Mouse (Mus musculus) layer of hippocampus, postnatal 25 days (tissue): ENCODE data around the gene Kcnj5. TPM values are rescaled to one million over a fixed set of nuclear protein-coding genes. Genes with fewer than 3 reads are reported as not detected.

Source experiments
- DNase-seq, 2 experiments: peaks; one replicate each; pipeline ENCODE4 v3.0.0; 2022; ENCODE audit warnings: mixed read lengths in 2 of 2, low spot score in 1 of 2; ENCODE audit errors: extremely low spot score in 1 of 2
- total RNA-seq, 2 experiments: library from RNA; stranded (reverse); gene quantifications; 2 replicates each; pipeline ENCODE4 v1.2.3; 2021

The Kcnj5 gene
- total RNA-seq, 2 experiments from 2014 or later: 0.17 to 0.31 TPM

DNA sequence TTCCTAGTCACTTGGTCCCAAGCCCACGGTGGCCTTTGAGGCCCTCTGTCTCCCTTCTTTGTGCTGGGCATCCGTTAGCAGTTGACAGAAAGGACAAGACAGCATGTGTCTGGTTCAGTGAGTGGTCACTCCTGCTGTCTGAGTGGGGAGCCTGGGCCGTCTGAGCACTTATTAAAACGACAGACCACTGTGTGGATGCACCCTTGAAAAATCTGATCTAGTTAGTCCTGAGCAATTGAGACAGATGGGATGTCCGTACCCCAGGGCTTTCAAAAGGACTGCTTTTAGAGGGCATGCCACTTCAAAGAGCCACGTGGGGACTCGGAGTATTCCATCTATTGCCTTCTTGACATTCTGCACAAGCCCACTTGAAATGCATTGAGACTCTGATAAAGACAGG is 20.5 kb downstream of the Kcnj5 start:
- DNase-seq: no peak

DNA sequence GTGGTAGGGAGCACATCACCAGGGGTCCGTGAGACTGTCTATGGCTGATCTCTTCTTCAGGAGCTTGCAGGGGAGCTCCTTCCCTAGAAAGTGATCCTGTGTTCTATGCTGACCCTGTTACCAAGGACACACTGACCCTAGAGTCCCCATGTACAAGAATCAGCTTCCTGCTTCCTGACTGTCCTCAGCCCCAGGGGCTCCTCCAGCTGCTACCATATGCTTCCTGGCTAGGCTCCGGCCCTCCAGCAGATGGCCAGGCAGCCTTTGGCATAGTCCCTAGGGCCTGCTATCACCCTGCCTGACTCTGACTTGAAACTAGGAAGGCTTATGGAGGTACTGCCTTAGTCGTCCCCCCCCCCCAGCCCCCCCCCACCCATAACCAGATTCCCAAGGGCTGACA is 24.0 kb downstream of the Kcnj5 start:
- DNase-seq: no peak

DNA sequence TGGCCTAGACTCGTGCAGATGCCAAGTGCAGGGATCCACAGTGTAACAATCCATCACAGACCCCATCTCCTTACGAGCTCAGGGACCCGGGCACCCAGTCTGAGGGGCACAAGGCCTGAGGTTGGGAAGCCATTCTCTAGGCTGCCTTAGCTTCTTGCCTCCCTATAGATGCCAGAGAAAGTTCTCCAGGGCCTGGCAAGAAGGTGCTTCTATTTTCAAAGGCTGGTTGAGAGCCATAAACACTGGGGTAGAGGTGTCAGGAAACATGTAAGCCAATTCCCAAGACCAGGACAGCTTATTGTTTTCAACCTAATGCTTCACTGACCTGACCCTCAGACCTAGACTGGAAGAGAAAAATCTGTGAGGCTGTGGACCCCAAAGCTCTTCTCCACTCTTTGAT is 28.2 kb downstream of the Kcnj5 start:
- DNase-seq: no peak

GRCm38 (mm10) chr9:32314071-32314470 is 30.1 kb downstream of the Kcnj5 start:
- no peak for DNase-seq

GRCm38 (mm10) chr9:32312208-32312607 is 31.9 kb downstream of the Kcnj5 start:
- no peak for DNase-seq

GRCm38 (mm10) chr9:32311786-32312185 is 32.4 kb downstream of the Kcnj5 start:
- DNase-seq: peak in 1 of 2 experiments; percentile 8

GRCm38 (mm10) chr9:32302501-32303150 is 41.5 kb downstream of the Kcnj5 start:
- no peak for DNase-seq

DNA sequence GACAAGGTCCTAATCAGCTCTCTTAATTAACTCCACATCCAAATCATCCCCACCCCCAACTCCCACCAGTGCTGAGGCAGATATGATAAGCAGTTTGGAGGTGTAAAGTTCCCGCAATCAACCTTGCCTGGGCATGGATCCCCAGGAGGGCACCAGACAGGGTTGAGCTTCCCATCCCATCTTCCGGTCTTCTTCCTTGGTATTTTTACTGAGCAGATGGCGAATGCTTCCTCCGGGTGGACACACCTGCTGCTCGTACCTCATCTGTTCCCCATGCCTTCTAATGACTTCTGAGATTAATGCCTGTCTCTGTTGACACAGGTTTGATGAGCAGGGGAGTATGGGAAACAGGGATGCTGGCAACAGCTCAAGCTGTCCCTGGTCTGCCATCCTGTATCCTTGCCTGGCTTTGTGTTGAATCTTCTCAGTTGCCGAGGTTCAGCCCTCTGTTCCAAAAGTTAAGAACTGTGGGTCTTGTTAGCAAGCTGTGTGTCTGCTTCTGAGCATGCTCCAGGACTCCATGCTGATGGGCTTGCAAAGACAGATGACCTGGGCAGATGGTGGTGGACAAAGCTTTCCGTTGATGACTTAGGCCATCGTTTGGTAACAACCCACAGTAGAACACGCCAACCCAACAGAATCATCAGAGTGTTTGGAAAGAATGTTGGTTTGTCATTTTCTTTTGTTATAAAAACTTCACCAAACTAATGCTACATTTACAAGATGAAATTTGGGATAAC is 48.9 kb downstream of the Kcnj5 start:
- no peak for DNase-seq

DNA sequence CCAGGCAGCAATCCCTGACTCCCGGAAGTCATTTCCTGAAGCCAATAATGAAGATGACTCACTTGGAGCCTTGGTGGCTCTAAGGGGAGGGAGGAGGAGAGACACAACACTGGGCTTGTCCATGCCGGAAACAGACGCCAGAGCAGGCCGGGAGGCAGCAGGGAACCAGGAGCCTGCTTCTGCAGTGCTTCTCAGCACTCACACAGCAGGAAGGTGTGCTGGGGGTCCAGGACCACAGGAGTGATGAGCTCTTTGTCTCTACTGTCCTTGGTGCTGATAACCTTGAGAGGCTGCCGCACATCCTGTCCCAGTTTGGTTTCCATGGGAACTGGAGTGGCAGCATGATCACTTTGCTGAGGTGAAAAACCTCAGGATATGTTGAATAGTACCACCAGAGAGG is 51.5 kb downstream of the Kcnj5 start:
- no peak for DNase-seq

DNA sequence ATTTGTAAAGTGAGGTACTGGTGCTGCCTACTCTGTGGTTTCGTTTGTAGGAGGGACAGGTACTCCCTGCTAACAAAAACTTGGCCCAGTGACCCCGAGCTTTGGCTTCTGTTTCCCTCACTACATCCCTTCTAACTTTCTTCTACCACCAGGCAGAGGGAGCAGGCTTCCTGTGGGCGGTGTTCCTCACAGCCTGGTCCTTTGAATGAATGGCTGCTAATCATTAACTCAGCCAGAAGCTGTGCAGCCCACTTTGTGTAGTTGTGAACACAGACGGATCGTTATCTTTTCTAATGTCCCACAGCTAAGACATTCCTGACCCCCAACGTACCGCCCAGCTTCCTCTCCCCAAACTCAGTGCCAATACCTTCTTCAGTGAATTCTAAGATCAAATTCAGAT is 52.5 kb downstream of the Kcnj5 start:
- no peak for DNase-seq

DNA sequence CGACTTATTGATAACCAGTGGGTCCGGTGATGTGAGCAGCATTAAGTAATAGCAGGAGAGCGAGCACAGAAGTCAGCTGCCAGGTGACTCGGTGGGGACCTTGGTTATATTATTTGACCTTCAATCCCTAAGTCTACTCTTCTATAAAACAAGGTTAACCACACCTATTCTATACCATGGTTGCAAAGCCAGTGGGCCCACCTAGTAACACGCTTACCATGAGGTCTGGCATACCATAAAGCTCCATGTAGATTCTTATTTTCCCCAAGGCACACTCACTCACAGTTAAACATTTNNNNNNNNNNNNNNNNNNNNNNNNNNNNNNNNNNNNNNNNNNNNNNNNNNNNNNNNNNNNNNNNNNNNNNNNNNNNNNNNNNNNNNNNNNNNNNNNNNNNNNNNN is 60.6 kb downstream of the Kcnj5 start:
- DNase-seq: no peak

DNA sequence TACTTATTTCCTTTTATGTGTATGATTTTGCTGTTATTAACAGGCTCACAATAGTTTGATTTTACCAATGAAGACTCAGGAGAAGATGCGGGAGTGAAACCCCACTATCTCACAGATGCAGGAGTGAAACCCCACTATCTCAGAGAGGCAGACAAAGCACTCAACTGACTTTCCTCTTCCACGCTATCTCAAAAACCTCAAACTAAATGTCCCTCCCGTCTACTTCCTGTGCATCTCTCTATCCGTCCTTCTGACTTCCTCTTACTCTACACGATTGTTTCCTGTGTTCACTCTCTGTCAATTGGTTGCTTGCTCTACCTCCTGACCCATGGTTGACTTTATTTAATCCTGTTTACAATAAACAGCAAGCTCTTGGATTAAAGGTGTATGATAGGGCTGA is 63.7 kb downstream of the Kcnj5 start:
- DNase-seq: no peak

DNA sequence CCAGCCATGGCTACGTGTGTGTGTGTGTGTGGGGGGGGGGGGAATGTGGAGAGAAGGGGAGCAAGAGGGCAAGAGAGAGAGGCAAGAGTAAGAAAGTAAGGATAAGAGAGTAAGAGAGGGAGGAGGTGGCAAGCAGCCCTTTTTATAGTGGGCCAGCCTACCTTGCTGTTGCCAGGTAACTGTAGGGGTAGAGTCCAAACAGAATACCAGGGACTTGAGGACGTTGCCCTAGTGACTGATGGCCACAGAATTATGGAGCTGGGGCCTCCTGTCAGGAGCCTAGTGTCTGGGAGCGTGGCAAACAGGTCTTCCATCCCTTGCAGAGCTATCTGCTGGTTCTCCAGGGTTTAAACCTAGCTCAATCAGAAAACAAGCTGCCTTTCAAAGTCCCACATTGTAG is 64.4 kb downstream of the Kcnj5 start:
- DNase-seq: no peak

DNA sequence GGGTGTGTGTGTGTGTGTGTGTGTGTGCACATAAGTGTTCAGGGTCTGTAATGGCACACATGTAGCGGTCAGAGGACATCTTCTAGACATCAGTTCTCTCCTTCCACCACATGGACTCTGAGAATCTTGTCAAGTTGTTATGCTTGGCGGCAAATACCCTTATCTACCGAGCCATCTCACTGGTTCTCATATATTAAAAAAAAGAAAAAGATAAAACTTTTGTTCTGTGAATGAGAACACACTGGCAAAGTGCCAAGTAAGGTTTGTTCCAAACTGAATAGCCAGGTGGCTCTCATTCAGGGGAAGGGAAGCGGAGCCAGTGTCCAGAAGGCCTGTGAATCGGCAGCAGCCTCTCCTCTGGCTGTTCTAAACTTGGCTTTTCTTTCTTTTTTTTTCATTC is 66.1 kb downstream of the Kcnj5 start:
- no peak for DNase-seq

- DNase-seq: peak; percentile 31 to 68
These were observed 72.2 kb downstream of the Kcnj5 start for GRCm38 (mm10) chr9:32271896-32272444.

Other genes starting within 250 kb of the Kcnj5 start
- 100 to 1,000 TPM; 211 to 220 TPM for gene Arhgap32, start 228.2 kb downstream of the Kcnj5 start, total RNA-seq
- not detected for gene Kcnj1, start 28.1 kb upstream of the Kcnj5 start, total RNA-seq
- 1 to 10 TPM; 4.6 to 5.3 TPM for gene Fli1, start 198.5 kb upstream of the Kcnj5 start, total RNA-seq